Mouse (Mus musculus) MEL (cell line): ENCODE results near the gene Tpm1.

Experiments used
- CTCF ChIP-seq, 3 experiments: IDR thresholded peaks in 2 of 3; conservative IDR thresholded peaks in 1 of 3; 2 replicates each; pipeline ENCODE4 v1.5.1; 2011 to 2012; ENCODE audit warnings: low read length in 3 of 3, low read depth in 2 of 3, mild to moderate bottlenecking in 2 of 3, improper control_type of control experiment in 1 of 3, inconsistent platforms in 1 of 3, mixed read lengths in 1 of 3, moderate library complexity in 1 of 3; ENCODE audit not compliant: control insufficient read depth in 1 of 3, insufficient read depth in 1 of 3, poor library complexity in 1 of 3, severe bottlenecking in 1 of 3
- ETS1 ChIP-seq: IDR thresholded peaks from 2 replicates; pipeline ENCODE4 v1.6.1; 2012; ENCODE audit warnings: low read depth, mild to moderate bottlenecking, inconsistent platforms, low read length, improper control_type of control experiment, moderate library complexity
- GATA1 ChIP-seq: IDR thresholded peaks from 2 replicates; pipeline ENCODE4 v1.6.1; 2011; ENCODE audit warnings: low read depth, low read length, improper control_type of control experiment
- JUND ChIP-seq: IDR thresholded peaks from 2 replicates; pipeline ENCODE4 v1.6.1; 2011; ENCODE audit warnings: low read depth, mild to moderate bottlenecking, improper control_type of control experiment, low read length
- MAZ ChIP-seq: IDR thresholded peaks from 2 replicates; pipeline ENCODE4 v1.6.1; 2012; ENCODE audit warnings: low read depth, mild to moderate bottlenecking, inconsistent platforms, low read length, improper control_type of control experiment
- POLR2A ChIP-seq, 2 experiments: IDR thresholded peaks; 2 replicates each; pipeline ENCODE4 v1.6.1; 2011 to 2012; ENCODE audit warnings: low read length in 2 of 2, mild to moderate bottlenecking in 2 of 2, control low read depth in 1 of 2, improper control_type of control experiment in 1 of 2, low read depth in 1 of 2, moderate library complexity in 1 of 2; ENCODE audit not compliant: control insufficient read depth in 1 of 2, insufficient read depth in 1 of 2, poor library complexity in 1 of 2
- UBTF ChIP-seq: IDR thresholded peaks from 2 replicates; pipeline ENCODE4 v1.6.1; 2012; ENCODE audit warnings: low read depth, mild to moderate bottlenecking, inconsistent platforms, low read length, improper control_type of control experiment, moderate library complexity, borderline replicate concordance; ENCODE audit not compliant: insufficient read depth
- USF1 ChIP-seq: IDR thresholded peaks from 2 replicates; pipeline ENCODE4 v1.6.1; 2014; ENCODE audit warnings: low read depth, mild to moderate bottlenecking, inconsistent platforms, low read length, improper control_type of control experiment, moderate library complexity
- ZMIZ1 ChIP-seq: IDR thresholded peaks from 2 replicates; pipeline ENCODE4 v1.6.1; 2012; ENCODE audit warnings: low read depth, mild to moderate bottlenecking, inconsistent platforms, low read length, improper control_type of control experiment, moderate library complexity

DNA sequence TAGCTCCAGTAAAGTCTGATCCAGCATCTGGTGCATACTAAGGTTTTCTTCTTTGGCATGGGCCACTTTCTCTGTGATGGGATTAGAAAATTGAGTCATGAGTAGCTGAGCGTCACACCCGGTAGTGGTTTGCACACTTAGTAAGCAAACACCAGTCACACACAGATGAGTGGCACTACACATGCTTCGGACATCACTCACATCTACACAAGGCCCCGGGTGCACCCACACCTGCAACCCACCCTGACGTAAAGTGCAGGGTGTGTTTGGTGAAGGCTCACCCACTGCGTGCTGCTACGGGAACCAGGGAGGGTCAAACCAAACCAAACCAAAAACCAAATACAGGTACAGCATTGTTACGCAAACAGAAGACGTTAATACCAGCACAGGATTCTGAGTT lies 25.8 kb downstream of the Tpm1 start:
- TF ChIP-seq CTCF (IDR thresholded peaks at IDR 0.05 in 2 of 3, conservative IDR thresholded peaks at IDR 0.05 in 1 of 3; ENCODE audit: control insufficient read depth in 1 of 3, insufficient read depth in 1 of 3, low read depth in 2 of 3, low read length in 3 of 3, poor library complexity in 1 of 3, severe bottlenecking in 1 of 3) (no peak), ETS1 (no peak), USF1 (no peak), GATA1 (no peak), UBTF (no peak), JUND (no peak), MAZ (no peak), ZMIZ1 (no peak), POLR2A (IDR thresholded peaks at IDR 0.05; ENCODE audit: control insufficient read depth in 1 of 2, insufficient read depth in 1 of 2, low read depth in 1 of 2, low read length in 2 of 2, poor library complexity in 1 of 2) (no peak)
